Mouse (Mus musculus): ENCODE data around the gene Thnsl1.

DNA sequence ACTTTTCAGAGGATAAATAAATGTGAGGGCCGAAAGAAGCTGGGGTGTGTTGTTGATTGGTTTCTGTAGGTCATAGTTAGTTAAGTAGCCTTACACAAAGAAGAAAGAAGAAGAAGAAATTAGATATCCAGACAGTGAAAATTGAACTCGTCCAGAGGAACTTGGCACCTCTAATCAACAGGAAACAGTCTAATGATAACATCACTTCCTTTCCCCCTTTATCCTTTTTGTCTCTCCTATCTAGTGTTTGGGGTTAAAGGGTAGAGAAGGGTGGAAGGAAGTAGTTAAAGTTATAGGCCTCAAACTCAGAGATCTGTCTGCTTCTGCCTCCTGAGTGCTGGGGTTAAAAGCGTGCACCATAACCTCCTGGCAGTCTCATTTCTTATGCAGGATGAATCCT, 32.7 kb upstream of the Thnsl1 start:
- TF ChIP-seq MAFK (IDR thresholded peaks at IDR 0.05; ENCODE audit: insufficient read depth, low read depth, low read length) (no peak), CHD2 (IDR thresholded peaks at IDR 0.05; ENCODE audit: low read depth, low read length) (no peak), HCFC1 (IDR thresholded peaks at IDR 0.05; ENCODE audit: borderline replicate concordance, insufficient read depth, low read length) (no peak), ZNF384 (IDR thresholded peaks at IDR 0.05; ENCODE audit: low read depth, low read length) (no peak), ZC3H11A (IDR thresholded peaks at IDR 0.05; ENCODE audit: borderline replicate concordance, low read depth, low read length) (no peak)

Data from ES-E14 (cell line).